Mouse (Mus musculus): ENCODE data around the gene Lamc1. TPM values are rescaled to one million over a fixed set of nuclear protein-coding genes. Genes with fewer than 3 reads are reported as not detected.

Gene Lamc1
- 101 and 116 TPM in 2 replicates for polyA plus RNA-seq (2012; rRNA removed)

DNA sequence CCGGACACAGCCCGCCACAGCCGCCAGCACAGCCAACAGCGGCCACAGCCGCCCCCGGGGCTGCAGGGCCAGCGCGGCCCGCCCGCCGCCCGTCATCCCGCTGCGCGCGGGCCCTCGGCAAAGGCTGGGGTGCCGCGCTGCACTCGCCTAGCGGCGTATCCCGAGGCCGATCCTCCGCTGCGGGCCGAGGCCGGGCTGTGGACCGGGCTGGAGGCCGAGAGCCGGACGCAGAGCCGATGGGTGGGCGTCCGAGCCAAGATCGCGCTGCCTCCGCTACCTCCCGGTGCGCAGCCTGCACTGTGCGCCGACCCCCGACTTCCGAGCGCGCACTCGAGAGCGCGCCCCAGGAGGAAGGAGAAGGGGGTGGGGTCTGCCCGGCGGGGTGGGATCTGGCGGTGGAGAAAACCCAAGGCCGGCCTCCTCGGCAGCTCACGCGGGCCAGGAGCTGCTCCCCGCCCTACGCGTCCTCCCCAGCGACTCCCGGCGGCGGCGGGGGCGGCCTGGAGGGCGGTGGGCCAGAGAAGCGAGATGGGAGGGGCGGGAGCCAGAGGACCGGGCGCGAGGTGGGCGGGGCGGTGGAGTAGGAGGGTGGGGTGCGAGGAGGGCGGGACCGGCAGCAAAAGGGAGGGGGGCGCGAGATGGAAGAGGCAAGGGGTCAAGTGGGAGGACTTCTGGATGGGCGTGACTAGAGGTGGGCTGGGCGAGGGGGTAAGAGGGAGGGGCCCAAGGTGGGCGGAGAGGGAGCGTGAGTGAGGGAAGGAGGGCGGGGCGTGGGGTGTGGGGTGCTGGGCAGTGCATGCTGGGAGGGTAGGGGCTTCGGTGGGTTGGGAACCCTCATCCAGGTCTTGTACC, at the start of gene Lamc1:
Gene Lamc1 (minus strand): TSS at position 343 of the 852 bp plus-strand sequence.
- WGBS = 1% methylated on average over 76 of the region's 85 CpGs
- Histone ChIP-seq H3K4me1 (ENCODE audit: control insufficient read depth, insufficient read depth, low read length) (peaks cover 10% of the 10 kb centered on the region), H3K4me3 (replicated peaks; ENCODE audit: extremely low read depth, low read depth, low read length) (peak within 1 kb of the TSS; percentile 91)
- no peak for TF ChIP-seq CTCF (IDR thresholded peaks at IDR 0.05; ENCODE audit: insufficient read depth, low read length)
- TF ChIP-seq POLR2A (IDR thresholded peaks at IDR 0.05; ENCODE audit: borderline replicate concordance, extremely low read depth, low read depth, low read length) = peak; percentile 89; the same call in 1 of the 2 replicates
- DNase-seq = peak; percentile 82

DNA sequence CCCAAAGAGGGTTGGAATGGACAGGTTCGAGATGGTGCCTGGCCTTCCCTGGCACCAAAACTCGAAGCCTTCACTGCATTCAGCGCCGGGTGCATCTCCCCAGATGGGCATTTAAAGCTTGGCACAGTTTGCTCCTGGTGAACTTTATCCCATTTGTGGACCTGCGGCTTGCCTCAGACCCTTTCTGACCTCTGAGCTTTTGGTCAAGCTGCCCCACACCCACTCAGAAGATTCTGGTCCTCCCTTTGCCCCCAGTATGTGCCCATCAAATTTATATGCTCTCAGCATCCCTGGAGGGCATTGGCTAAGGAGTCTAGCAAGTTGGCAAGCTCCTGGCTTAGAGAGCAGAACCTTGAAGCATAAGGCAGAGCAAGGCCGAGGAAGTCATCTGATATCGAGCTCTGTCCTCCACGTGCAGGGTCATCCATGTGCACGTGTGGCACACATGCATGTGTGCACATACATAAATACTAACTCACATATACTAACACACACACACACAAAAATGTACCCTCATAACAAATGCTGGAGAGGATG, 48.2 kb upstream of the Lamc1 start:
- no peak for DNase-seq
- Histone ChIP-seq H3K4me1 (ENCODE audit: control insufficient read depth, insufficient read depth, low read length) (no peaks in the 10 kb centered on the region), H3K4me3 (replicated peaks; ENCODE audit: extremely low read depth, low read depth, low read length) (no peak overlapping the region)
- TF ChIP-seq CTCF (IDR thresholded peaks at IDR 0.05; ENCODE audit: insufficient read depth, low read length) (no peak), POLR2A (IDR thresholded peaks at IDR 0.05; ENCODE audit: borderline replicate concordance, extremely low read depth, low read depth, low read length) (no peak)
- 89% methylated on average over 9 of the region's 9 CpGs for WGBS

DNA sequence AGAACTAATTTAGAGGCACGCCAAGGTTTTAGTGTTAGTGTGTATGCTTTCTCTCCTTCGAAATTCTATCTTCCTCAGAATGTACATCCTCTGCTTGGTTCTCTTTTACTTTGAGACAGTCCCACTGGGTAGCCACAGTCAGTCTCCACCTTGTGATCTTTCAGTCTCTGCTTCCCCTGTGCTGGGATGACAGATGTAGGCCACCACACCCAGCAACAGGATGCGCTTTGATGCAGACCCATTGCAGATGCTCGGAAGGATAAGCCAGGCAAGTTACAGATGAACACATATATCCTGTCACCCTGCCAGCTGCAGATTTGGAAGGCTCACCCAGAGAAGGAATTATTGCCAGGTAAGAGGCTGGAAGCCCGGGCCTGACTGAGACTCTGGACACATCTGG, 47.2 kb upstream of the Lamc1 start:
- 59% methylated on average over 5 of the region's 5 CpGs for WGBS
- TF ChIP-seq POLR2A (IDR thresholded peaks at IDR 0.05; ENCODE audit: borderline replicate concordance, extremely low read depth, low read depth, low read length) (no peak), CTCF (IDR thresholded peaks at IDR 0.05; ENCODE audit: insufficient read depth, low read length) (no peak)
- DNase-seq = no peak
- H3K4me1 ChIP-seq (ENCODE audit: control insufficient read depth, insufficient read depth, low read length) = no peaks in the 10 kb centered on the region
- H3K4me3 ChIP-seq (replicated peaks; ENCODE audit: extremely low read depth, low read depth, low read length) = no peak overlapping the region

DNA sequence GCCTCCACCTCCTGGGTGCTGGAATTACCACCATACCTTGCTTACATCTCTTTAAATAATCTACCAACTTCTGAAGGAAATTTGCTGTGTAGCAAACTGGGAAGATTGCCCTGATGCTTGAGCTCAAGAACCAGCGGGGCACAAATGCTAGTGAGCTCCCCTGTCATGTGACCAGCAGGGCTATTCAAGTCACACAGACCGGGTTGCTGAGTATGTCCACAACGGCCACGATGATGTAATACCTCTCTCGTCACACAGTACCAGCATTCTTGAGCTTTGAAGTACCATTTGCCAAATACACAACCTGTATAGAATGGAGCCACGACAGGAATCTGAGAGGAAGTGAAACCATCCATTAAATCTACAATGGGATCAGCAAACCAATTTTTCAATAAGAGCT, 46.0 kb upstream of the Lamc1 start:
- no peak for TF ChIP-seq CTCF (IDR thresholded peaks at IDR 0.05; ENCODE audit: insufficient read depth, low read length)
- no peak for TF ChIP-seq POLR2A (IDR thresholded peaks at IDR 0.05; ENCODE audit: borderline replicate concordance, extremely low read depth, low read depth, low read length)

DNA sequence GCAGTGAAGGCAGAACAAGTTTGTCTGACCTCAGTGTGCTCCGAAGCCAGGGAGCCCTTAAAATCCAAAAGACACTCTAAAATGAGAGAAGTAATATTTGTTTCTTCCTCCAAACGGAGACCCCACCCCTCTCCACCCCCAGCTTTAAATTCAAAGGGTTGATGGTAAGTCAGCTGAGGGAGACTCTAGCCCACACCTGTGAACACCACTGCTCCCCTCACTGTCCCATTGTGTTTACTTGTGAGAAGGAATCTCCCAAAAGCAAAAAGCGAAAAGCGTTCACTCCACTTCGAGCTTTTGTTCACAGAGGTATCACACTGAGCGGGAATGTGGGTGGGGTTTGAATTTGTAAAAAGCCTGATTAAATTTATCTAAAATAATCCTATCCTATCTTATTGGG, 43.9 kb upstream of the Lamc1 start:
- DNase-seq = no peak
- no peaks in the 10 kb centered on the region for H3K4me1 ChIP-seq (ENCODE audit: control insufficient read depth, insufficient read depth, low read length)
- TF ChIP-seq POLR2A (IDR thresholded peaks at IDR 0.05; ENCODE audit: borderline replicate concordance, extremely low read depth, low read depth, low read length) (no peak), CTCF (IDR thresholded peaks at IDR 0.05; ENCODE audit: insufficient read depth, low read length) (no peak)
- 64% methylated on average over 6 of the region's 6 CpGs for WGBS
- H3K4me3 ChIP-seq (replicated peaks; ENCODE audit: extremely low read depth, low read depth, low read length) = no peak overlapping the region

More for the DNA sequence above, 46.0 kb upstream of the Lamc1 start:
- peak; percentile 19 for DNase-seq
- H3K4me3 ChIP-seq (replicated peaks; ENCODE audit: extremely low read depth, low read depth, low read length) = no peak overlapping the region
- 48% methylated on average over 6 of the region's 6 CpGs for WGBS
- H3K4me1 ChIP-seq (ENCODE audit: control insufficient read depth, insufficient read depth, low read length) = no peaks in the 10 kb centered on the region

DNA sequence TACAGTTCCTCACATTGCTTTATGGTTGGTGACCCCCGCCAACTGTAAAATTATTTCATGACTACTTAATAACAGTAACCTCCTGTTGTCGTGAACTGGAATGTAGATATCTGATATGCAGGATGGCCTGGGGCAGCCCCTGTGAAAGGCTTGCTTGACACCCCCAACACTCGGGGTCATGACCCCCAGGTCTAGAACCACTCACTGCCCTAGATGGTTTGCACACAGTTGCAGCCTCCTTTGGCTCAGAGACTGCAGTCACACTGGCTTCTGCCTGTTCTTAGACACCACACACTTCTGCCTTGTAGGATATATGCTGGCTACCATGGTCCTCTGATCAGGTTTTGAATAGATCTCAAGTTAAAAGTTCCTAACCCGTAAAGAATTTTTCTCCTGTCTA, 41.5 kb upstream of the Lamc1 start:
- TF ChIP-seq CTCF (IDR thresholded peaks at IDR 0.05; ENCODE audit: insufficient read depth, low read length) (no peak), POLR2A (IDR thresholded peaks at IDR 0.05; ENCODE audit: borderline replicate concordance, extremely low read depth, low read depth, low read length) (no peak)
- H3K4me1 ChIP-seq (ENCODE audit: control insufficient read depth, insufficient read depth, low read length) = no peaks in the 10 kb centered on the region
- DNase-seq = no peak
- 84% methylated on average over 4 of the region's 4 CpGs for WGBS
- no peak overlapping the region for H3K4me3 ChIP-seq (replicated peaks; ENCODE audit: extremely low read depth, low read depth, low read length)

DNA sequence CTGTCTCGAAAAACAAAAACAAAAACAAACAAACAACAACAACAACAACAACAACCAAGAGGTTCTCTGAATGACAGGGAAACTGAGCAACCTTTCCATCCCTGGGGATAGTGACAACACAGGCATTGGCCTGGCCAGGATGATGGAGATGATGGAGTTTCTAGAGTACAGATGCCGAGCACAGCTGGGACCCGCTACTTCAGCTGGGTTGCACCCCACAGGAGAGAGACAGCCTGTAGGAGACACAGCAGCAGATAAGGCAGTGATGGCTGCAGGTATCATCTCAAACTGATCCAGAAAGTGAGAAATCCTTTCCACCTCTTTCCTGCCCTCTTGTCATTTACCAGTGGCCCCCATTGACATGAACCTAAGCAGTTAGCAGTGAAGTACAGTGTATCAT, 39.3 kb upstream of the Lamc1 start:
- no peak for TF ChIP-seq POLR2A (IDR thresholded peaks at IDR 0.05; ENCODE audit: borderline replicate concordance, extremely low read depth, low read depth, low read length)
- TF ChIP-seq CTCF (IDR thresholded peaks at IDR 0.05; ENCODE audit: insufficient read depth, low read length) = no peak
- Histone ChIP-seq H3K4me1 (ENCODE audit: control insufficient read depth, insufficient read depth, low read length) (no peaks in the 10 kb centered on the region), H3K4me3 (replicated peaks; ENCODE audit: extremely low read depth, low read depth, low read length) (no peak overlapping the region)
- WGBS = 91% methylated on average over 3 of the region's 3 CpGs
- no peak for DNase-seq

DNA sequence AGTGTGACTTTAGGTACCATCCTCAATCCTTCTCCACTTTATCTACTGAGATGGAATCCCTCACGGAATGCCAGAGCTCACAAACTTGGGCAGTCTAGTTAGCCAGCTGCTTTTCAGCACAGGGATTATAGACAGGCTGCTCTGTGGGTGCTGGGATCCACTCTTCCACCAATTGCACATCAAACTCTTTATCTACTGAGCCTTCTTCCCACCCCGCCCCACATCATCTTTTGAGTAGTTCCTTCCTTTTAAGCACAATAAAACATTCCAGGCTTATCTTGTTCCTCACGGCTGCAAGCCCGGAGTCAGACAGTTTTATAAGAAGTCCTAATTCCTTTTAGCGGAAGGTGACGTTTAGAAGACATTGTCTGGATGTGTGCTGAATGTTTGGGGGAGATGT, 36.4 kb upstream of the Lamc1 start:
- Histone ChIP-seq H3K4me3 (replicated peaks; ENCODE audit: extremely low read depth, low read depth, low read length) (no peak overlapping the region), H3K4me1 (ENCODE audit: control insufficient read depth, insufficient read depth, low read length) (no peaks in the 10 kb centered on the region)
- no peak for TF ChIP-seq POLR2A (IDR thresholded peaks at IDR 0.05; ENCODE audit: borderline replicate concordance, extremely low read depth, low read depth, low read length)
- TF ChIP-seq CTCF (IDR thresholded peaks at IDR 0.05; ENCODE audit: insufficient read depth, low read length) = no peak
- DNase-seq = no peak
- WGBS = 42% methylated on average over 6 of the region's 6 CpGs

DNA sequence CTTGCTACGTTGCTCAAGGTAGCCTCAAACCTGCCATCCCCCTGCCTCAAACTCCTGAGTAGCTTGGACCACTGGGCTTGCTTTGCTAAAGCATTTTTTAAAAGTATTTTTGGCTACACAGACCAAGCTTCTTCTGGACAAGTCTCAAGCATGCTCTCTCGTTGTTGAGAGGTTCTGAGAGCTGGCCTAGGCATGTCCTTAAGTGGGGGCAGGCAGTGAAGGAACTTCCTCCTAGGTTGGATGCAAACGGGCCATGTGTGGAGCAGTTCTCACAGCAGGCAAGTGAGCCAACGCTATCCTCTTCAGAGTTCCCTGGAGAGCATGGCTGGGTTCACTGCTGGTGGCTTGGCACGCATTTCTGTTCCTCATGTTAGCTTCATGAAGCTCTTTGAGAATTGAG, 34.5 kb upstream of the Lamc1 start:
- no peak for TF ChIP-seq POLR2A (IDR thresholded peaks at IDR 0.05; ENCODE audit: borderline replicate concordance, extremely low read depth, low read depth, low read length)
- no peak for TF ChIP-seq CTCF (IDR thresholded peaks at IDR 0.05; ENCODE audit: insufficient read depth, low read length)
- Histone ChIP-seq H3K4me3 (replicated peaks; ENCODE audit: extremely low read depth, low read depth, low read length) (no peak overlapping the region), H3K4me1 (ENCODE audit: control insufficient read depth, insufficient read depth, low read length) (no peaks in the 10 kb centered on the region)
- peak; percentile 34 for DNase-seq
- WGBS = 51% methylated on average over 5 of the region's 5 CpGs

DNA sequence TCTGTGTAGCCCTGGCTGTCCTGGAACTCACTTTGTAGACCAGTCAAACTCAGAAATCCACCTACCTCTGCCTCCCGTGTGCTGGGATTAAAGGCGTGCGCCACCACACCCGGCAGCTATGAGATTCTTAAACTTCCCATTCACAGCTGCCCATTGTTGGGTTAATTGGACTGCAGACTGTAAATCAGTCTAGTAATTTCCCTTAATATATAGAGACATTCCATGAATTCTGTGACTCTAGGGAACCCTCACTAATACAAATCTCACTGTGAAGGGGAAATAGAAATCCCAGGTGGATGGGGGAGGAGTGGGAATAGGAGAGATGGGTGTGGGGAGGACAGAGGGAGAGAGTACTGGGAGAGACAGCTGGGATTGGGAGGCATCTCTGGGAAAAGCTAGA, 29.3 kb upstream of the Lamc1 start:
- 95% methylated on average over 4 of the region's 4 CpGs for WGBS
- H3K4me1 ChIP-seq (ENCODE audit: control insufficient read depth, insufficient read depth, low read length) = no peaks in the 10 kb centered on the region
- DNase-seq = no peak
- no peak overlapping the region for H3K4me3 ChIP-seq (replicated peaks; ENCODE audit: extremely low read depth, low read depth, low read length)
- TF ChIP-seq POLR2A (IDR thresholded peaks at IDR 0.05; ENCODE audit: borderline replicate concordance, extremely low read depth, low read depth, low read length) (no peak), CTCF (IDR thresholded peaks at IDR 0.05; ENCODE audit: insufficient read depth, low read length) (no peak)
